Mouse (Mus musculus) layer of hippocampus, adult 9-11 months (tissue): ENCODE results near the gene Trim65.
"Not testable (repeated sequence)": the region's sequence is repeated elsewhere in the genome, so short reads cannot be mapped to it uniquely, and the experiment has no call there.

Experiments
- DNase-seq: peaks from one replicate; pipeline ENCODE4 v3.0.0; 2022

The Trim65 gene

DNA sequence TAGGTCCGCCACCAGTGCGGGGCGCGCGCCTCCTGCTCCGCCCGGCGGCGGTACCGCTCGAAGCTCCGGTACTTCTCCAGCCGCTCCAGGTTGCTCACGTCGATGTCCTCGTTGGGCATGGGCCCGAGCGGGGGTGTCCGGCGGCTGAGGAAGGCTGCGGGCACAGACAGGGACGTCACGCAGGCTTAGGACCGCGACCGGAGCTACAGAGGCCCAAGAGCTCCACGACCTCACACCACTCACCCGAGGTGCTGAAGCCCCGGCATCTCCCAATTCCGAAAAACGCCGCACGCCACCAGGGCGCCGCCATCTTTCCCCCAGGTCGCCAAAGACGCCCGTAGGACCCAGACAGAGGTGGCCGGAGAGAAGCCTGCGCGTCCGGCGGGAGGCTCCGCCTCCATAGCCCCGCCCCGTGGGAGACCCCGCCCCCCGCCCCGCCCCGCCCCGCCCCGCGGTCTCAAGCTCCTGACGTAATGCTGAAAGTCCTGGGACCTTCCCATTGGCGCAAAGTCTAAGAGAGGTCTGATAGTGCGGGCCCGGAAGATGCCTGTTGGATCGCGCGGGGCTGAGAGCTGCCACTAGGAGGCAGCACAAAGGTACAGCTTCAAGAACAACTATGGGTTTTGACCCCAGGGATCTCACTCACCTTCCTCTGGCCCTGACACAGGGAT, 7.7 kb upstream of the Trim65 start, which contains the start of gene Mrpl38:
TSS of gene Mrpl38 (minus strand) at position 401 of the 671 bp plus-strand sequence.
- peak; percentile 92 for DNase-seq

DNA sequence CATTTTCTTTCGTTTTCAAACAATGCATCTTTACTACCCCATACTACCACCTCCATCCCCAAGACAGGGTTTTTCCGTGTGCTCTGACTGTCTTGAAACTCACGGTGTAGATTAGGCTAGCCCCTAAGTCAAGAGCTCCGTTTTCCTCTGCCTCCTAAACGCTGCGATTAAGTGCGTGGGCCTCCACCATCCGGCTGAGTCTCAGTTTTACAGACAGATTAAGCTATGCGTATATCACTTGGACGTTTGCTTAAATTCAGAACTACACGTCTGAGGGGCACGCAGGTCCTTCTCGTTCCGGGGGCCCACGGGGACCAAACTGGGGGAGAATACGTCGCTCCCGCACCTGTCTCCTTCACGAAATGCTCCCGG, 7.2 kb upstream of the Trim65 start:
- DNase-seq, result no peak

DNA sequence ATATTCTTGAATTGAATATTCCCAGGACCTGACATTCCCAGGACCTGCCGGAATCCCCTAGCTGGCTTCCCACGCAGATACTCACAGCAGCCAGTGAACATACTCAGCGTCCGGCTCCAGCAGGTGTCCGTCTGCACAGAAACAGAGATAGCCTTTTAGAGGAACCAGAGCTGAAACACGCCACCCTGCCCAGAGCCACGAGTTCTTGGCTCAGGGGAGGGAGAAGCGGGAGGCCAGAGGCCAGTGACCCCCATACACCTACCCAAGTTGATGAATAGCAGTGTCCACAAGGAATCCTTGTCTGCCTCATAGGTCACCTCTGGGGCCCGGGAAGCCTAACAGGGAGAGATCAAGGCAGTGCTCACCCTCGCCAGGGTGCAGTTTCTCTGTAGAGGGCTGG, 3.2 kb upstream of the Trim65 start:
- DNase-seq, result no peak

DNA sequence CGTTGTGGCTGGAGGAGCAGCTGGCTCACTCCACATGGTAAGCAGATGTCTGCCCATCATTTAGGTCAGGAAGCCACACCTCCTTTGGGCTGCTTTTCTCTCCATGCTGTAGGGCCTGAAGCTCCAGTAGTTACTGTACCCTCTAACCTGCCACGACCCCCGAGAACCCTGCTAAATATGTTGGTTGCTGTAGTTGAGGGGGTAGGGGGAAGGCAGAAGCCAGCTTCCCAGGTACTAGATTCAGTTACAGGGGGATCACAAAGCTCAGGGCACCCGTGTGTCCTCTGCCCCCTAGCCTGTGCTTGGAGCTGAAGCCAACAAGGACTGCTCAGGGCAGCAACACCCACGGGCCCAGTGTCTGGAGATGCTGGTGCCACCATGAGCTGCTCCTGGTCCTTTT, 2.6 kb upstream of the Trim65 start:
- DNase-seq, result no peak

DNA sequence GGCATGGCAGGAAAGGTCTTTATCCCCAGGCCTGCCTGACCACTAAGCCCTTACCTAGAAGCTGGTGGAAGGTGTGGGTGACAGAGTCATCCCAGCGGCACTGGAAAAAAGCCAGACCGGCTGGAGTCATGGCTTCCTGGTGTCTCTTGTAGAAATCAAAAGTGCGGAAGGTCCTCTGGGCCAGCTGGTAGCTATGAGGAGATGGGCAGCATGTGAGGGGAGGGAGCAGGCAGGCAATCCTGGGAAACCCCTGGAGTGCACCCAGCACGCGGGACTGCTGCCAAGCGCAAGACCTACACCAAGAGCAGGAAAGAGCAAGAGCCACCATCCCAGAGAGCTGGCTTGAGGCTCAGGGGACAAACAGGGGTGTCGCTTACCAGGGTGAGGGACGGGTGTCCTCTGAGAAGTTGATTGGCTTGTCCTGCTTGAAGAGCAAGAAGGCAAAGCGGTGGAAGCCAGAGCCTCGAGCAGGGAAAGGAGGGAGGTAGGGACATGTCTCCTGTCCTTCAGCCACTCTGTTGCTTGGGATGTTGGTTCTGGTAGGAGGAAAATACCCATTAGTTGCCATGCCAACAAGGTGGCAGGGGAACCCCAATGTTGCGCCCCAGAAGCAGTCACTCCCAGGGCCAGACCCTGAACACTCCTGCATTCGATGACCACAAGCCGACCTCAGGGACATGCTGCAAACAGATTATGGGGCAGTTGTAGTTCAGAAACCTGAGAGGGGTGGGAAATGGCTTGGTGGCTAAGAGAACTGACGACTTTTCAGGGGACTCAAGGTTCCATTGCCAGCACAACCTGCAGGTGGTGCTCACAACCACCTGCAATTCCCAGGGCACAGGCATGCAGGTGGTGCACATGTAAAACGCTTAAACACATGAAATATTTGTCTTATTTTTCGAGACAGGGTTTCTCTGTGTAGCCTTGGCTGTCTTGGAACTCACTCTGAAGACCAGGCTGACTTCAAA, 1.7 kb upstream of the Trim65 start:
- no peak for DNase-seq

DNA sequence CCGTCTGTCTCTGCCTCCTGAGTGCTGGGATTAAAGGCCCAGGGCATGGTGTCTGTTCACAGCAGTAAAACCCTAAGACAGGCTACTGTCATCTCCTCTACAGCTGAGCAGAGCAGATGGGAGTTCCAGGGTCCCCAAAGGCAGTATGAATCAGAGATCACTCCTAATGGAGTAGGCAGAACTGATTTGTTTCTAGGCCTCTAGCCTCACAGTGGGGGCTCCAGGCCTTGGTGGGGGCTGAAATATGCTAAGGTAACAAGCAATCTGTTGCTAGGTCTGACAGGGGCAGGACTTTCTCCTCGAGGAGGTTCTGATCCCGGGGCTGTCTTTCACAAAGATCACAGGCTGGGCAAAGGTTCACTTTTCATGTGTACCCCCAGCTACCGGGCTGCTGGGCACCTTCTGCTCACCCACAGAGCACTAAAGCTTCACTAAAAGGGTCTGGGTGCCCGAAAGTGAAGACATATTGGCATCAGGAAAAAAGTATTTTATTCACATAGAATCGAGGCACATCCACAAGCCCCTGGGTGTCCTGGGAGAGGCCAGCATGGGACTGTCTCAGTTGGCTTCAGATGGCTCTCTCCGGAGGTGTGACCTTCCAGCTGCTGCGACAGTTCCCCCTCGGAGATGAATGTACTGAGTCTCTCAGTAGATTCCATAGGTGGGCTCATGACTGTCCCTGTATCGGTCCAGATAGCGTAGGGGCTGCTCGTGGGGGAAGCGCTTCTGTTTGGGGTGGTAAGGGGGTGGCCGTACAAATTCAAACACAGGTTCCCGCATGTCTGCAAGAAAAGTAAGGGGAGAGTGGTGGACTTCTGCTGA, 632 bp upstream of the Trim65 start:
- no peak for DNase-seq

DNA sequence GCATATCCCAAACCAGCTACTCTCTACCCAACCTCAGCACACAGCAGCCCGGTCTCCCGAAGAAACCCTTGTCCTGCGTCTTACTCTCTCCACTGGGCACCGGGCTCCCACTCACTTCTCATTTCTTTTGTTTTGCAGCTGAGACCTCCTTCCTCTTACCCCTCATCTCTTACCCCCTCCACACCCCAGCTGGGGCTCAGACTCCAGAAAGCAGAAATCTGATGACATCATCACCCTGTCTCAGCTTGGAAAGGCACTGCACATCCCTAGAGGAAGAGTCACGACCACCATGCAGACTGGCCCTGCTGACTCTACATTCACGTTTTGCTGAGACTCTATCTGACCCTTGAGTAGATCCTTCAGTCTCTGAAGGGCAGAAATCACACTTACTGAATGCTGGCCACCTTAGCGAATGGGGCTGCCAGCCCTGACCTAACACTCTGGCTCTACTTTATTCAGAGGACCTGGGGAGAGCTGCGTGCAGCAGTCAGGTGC, 888 bp downstream of the Trim65 start:
- no peak for DNase-seq

DNA sequence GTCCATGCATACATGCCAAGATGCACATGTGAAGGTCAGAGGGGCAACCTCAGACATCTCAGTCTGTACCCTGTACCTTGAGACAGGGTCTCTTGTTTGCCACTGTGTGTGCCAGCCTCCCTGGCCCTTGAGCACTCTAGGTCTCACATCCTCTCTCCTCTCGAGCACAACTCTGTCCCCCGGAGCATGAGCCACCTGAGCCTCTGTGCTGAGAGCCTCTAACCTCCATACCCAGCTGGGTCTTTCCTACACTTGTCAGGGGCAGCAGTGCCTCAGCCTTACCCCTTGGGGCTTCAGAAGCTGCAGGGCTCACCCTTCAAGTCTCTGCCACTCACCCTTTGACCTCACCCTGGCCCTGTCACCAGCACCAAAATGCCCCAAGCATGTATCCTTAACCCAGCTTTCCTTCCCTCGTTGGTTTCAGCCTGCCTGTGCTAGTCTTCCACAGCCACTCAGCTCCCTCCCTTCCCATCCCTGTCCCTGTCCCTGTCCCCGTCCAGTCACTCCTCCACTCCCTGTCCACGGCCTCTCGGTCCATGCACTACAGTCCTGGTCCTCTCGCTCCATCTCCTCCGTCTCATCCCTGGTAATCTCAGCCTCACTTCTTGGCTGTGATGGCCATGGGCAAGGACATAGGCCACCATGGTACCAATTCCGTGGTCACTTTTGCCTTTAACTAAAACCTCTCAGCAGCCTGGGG, 1.7 kb downstream of the Trim65 start:
- no peak for DNase-seq

DNA sequence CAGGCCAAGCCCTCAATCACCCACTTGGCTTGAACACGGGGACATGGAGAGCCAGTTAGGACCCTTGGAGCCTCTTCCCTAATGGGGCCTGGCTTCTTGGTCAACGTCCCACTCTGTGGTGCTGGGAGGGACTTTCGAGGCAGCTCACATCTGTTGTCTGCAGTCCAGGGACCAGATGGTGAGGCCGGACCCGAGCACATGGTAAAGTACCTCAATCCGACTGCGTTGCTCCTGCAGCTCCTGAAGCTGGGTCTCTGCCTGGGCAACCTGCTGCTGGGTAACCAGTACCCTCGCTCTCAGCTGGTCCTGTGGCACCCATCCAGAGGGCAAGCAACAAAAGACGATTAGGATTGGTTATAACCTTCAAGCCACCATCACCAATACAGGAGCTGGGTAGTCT, 2.9 kb downstream of the Trim65 start:
- no peak for DNase-seq

DNA sequence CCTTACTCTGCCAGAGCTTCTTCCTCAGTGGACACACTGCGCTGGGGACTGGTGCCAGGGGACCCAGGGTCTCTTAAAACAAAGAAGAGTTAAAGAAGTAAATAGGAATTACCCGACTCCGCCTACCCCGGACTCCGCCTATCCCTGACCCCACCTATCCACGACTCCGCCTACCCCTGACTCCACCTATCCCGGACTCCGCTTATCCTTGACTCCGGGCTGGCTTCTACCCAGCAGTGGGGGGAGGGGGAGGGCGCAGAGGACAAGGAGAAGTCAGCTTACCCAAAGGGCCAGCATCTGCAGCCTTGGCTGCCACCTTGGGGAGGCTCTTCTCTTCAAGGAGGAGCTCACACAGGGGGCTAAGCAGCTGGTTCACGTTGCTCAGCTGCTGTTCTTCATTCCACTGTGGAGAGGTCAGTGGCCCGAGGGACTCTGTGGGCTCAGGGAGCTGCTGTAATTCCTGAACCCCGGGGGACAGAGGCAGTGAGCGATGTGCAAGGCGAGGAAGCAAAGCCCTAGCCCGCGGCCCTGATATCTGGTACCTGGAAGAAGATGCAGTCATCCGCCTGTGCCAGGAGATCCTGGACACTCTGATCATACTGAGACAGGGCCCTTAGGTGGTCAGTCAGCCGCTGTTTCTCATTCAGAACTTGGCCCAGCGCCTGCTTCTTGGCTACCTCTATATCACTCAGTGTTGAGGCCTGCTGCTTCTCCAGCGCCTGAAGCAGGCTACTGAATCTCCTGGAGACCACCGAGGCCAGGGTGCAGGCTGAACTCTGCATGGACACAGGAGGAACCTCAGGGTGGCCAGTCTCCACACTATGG, 3.6 kb downstream of the Trim65 start, which contains the start of gene Trim47:
TSS of gene Trim47 (minus strand) at position 55 of the 825 bp plus-strand sequence.
- DNase-seq, result no peak

DNA sequence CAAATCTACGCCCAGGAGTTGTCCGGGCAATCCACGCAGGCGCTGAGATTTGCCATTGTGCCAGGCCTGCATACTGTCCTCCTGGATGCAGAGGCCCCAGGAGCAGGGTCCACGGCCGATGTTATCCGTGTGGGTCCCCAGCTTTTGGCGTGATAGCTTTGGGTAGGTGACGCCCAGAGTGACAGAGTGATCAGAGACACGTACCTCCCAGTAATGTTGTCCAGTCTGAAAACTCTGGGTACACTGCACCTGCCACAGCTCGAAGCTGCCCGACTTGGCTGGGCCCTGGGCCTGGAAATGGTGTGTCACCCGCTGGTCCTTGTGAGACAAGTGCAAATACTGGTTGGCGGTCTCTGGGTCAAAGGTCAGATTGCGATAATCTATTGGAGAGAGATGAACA, 4.7 kb downstream of the Trim65 start:
- DNase-seq, result no peak

DNA sequence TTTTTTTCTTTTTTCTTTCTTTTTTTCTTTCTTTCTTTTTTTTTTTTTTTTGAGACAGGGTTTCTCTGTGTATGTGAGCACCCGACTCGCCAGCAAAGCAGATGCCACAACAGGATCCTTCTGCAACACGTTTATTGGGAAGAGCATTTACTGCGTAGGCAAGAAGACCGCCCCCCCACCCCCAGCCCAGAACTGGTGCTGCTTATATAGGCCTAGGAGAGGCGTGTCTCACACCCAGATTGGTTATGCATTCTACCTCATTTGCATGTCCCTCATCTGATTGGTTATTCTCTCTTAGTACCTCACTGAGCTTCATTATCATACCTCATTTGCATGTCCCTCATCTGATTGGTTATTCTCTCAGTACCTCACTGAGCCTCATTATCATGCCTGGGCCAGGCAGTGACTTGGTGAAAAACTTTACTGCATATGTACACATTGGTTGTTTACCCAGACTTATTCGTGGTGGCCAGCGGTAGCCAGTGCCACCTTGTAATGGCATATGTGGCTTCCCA, 9.1 kb downstream of the Trim65 start:
- not testable (repeated sequence) for DNase-seq

DNA sequence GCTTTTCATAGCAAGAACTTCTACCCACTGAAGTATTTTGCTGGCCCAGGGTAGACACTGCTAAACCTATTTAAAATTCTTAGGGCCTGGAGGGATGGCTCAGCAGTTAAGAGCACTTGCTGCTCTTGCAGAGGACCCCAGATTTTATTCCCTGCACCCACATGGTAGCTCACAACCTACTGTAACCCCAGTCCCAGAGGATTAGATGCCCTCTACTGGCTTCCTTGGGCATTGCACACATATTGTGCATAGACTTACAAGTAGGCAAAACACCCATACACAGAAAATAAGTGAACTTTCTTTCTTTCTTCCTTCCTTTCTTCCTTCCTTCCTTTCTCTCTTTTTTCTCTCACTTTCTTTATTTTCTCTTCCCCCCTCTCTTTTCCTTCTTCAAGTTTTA, 13.1 kb downstream of the Trim65 start:
- DNase-seq, result no peak

DNA sequence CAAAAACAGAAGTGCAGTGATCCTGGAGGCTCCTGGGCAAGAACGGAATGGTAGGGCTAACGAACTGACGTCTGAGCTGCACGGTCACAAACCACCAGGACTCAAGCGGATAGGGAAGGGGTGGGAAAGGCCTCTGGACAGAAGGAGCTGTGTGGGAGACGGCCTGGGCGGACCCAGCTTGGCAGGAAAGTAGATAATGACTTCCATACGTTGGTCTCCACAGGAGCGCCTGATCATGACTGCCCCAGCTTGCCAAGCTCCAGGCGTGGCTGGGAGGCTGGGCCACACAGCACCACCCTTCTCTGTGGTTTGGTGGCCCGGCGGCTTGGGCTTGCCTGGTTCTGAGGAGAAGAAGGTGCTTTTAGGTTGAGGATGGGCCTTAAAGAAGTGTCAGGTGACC, 13.7 kb downstream of the Trim65 start:
- no peak for DNase-seq

DNA sequence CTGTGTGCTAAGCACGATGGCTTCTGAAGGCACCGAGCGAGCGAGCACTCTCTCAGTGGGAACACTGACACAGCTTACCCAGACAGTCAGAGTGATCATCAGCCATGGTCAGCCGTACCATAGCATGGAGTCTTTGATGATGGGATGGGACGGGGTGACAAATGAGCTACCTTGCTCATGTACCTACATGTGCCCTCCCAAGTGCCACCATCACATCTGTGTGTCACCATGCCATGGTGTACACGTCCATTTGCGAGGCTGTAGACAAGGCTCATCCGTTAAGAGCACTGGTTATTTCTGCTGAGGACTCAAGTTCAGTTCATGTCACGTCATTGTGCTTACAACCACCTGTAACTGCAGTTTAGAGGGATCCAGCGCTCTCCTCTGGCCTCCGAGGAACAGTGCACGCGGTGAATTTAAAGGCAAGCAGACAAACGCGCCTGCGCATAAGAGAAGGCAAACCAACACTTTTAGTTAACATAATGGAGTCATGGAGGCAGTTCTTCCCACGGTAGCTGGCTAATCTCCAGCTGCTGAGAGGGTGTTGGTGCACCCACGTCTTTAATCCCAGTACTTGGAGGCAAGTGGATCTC, 19.2 kb downstream of the Trim65 start:
- no peak for DNase-seq

DNA sequence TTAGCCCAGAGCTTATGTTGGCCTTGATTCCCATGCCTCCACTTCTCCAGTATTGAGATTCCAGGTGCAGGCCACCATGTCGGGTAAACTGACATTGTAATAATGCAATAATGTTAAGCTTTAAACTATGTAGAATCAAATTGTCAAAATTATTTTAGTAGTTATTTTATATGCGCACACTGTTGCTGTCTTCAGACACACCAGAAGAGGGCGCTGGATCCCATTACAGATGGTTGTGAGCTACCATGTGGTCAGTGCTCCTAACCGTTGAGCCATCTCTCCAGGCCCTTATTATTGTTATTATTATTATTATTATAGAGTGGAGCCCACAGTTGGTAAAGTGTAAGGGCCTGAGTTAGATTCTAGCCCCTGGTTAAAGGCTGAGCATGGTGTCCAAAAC, 19.9 kb downstream of the Trim65 start:
- DNase-seq, result no peak

DNA sequence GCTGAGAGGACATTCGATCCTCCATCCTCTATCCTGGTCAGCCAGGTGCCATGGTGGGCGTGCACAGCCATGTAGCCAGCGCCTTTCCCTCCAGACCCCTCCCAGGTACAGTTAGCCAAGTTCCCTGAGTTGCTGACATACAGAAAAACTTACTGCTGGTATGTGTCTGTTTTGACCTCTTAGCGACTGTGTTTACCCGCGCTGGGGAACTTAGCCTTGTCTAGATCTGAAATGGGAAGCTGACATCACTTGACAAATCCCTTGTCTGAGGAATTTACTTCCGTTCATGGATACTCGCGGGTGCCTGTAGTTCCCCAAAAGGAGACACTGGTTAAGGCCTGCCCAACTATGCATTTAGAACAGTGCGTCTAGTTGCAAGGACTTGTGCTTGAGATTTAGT, 20.4 kb downstream of the Trim65 start:
- DNase-seq, result no peak

DNA sequence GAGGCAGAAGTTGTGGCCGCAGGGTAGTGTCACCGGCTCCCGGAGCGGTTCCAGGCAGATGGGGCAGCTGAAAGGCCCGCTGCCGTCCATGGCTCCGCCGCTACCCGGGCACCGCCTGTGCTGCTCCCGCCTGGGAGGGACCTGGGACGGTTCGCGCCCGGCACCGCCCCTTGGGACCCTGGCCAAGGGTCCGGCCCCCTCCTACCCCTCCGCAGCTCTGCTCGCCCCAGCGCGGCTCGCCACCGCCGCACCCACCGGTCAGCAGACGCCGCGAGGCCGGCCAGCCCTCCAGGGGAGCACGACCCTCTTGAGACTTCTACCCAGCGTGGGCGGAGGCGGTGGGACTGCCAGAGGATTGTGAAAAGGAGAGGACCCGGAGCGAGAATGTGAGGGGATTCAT, 20.8 kb downstream of the Trim65 start:
- DNase-seq, result no peak

DNA sequence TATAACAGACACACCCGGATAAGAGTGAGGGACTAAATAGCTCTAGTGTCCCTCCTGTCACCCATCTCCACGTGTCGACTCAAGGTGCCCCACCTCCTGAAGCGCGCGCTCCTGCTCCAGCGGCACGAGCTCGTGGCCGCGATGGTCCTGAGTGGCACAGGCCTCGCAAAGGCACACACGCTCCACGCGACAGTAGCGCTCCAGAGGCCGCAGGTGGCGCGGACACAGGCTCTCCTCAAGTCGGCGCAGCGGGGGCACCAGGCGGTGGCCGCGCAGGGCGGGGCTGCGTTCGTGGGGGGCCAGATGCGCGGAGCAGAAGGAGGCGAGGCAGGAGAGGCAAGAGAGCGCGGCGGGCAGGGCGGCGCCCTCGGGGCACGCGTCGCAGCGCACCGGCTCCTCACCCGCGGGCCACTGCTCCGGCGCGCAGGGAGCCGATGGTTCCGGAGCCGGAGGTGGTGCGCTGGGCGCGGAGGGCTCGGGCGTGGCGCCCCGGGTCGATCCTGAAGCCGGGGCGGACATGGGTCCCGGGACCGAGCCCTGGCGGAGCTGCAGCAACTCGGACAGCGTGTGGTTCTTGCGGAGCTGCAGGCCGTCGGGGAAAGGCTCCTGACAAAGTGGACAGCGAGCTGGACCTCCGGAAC, 21.4 kb downstream of the Trim65 start:
- no peak for DNase-seq

DNA sequence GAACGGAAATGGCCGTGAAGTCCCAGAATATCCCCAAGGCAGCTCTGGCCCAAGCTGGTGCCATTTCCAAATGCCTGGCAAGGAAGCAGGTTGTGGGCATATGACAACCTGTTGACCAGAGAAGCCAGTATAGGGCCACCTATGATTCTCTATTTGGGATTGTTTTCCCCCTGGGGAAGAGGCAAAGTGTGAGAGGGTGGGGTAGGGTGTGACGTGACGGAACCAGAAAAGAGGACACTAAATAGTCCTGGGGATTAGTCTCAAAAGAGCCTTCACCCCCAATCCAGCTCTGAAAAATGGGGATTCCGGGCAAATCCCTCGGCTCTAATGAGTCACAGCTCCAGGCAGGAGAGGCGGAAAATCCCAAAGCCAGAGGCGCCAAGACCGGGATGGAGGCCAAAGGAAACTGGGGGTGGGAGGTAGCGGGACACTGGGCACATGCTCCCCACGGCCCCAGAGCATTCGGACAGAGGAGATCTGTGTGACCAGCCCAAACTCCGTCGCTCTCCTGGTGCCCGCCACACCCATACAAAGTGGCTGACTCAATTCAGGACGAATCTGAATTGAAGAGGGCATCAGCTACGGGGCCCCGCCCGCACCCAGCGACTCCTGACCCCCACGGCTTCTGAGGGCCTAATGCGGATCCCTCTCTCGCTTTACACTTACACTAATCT, 22.3 kb downstream of the Trim65 start:
- no peak for DNase-seq
